Mouse (Mus musculus) spleen, postnatal 10 days (tissue): ENCODE measurements at regions not wholly inside any gene's neighbourhood (a gene's known extent, or its start where the extent isn't known, plus 50 kb on each side); places are given as distances from the start of the nearest gene placed in this dataset.

Source experiments
- DNase-seq, 2 experiments: peaks; one replicate each; pipeline ENCODE4 v3.0.0; 2021 to 2022; ENCODE audit warnings: low spot score in 2 of 2

- DNase-seq = peak in 1 of 2 experiments; percentile 23
Measured at GRCm38 (mm10) chr3:148336091-148336511, 654.3 kb downstream of the Adgrl2 start.

- DNase-seq = no peak
Measured at GRCm38 (mm10) chr3:148335654-148336053, 654.7 kb downstream of the Adgrl2 start.

DNA sequence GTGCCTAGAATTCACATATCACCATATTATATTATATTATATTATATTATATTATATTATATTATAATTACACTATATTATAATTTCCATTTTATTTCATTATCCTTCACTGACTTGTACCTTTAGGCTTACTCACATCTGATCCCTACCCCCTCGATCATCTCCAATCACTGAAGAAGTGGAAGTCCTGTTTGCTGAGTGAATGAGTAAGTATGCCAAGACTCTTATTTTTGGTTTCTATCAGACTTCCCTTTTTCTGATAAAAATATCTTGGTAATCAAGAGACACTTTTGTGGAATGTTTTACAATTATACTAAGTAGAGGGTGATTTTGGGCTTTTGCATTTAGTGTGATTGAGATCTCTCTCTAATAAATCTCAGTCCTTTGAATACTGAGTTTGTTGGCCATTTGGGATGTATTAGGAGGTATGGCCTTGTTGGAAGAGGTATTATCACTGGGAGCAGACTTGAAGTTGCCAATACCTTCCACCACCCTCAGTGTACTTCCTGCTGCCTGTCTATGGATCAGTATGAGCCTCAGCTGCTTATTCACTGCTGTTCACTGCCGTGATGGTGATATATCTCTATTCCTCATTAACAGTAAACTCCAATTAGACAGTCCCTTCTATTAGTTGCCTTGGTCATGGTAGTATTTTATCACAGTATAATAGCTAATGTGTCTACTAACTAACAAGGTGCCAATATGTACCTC lies 665.3 kb downstream of the Adgrl2 start:
- DNase-seq = no peak

DNA sequence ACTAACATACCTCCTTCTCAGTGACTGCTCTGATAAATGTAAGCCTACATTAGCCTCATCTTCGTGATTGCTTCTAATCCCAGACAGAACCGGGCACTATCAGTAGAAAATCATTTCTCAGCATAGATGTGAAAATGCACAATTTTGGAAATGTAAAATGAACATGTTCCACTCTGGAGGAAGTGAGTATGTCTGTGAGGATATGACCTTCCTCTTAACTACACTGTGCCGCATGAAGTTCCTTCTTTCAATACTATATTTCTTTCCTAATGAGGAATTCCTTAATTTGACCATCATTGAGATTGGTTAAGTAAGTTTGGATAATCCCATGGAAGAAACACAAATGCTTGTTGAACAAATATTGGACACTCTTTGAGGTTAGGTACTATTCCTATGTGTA lies 668.5 kb downstream of the Adgrl2 start:
- no peak for DNase-seq

GRCm38 (mm10) chr3:148316198-148316597 lies 674.2 kb downstream of the Adgrl2 start:
- DNase-seq = no peak

- DNase-seq = no peak
Measured at GRCm38 (mm10) chr3:148315286-148315685, 675.1 kb downstream of the Adgrl2 start.

- no peak for DNase-seq
Measured at GRCm38 (mm10) chr3:148295515-148295914, 694.8 kb downstream of the Adgrl2 start.

- DNase-seq = no peak
Measured at GRCm38 (mm10) chr3:148278978-148279377, 711.4 kb downstream of the Adgrl2 start.

- DNase-seq = peak in 1 of 2 experiments; percentile 16
Measured at GRCm38 (mm10) chr3:148272159-148272848, 718.1 kb downstream of the Adgrl2 start.

DNA sequence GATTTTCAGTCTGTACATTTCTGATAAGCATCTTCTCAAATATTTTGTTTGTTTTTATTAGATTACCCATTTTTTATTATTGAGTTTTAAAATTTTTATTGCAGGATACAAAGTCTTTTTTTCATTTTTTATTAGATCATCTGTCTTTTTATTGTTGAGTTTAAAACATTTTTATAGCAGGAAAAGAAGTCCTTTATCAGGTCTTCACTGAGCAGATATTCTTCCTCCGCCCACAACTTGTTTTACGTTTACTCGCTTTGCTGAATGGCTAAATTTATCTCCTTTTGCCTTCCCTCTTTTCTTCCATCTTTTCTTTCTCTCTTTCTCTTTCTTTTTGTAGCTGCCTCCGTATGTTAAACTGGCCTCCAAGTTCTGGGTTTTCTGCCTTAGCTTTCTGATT lies 721.5 kb downstream of the Adgrl2 start:
- no peak for DNase-seq

DNA sequence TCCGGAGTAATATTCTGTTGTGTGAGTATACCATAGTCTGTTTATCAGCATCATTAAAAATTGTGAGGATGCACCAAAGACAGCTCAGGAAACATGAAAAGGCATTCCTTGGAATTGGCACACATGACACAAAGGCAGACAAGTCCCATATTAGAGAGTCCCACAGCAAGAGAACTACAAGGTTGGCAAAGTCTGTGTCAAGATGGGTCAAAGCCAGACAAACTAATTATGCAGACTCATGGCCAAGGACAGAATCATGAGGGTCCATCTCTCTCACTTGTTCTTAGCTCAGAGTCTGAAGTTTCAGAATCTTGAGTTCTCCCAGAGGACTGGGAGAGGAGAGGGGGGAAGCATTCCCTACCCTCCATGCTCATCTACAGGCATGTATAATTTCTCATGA lies 731.1 kb downstream of the Adgrl2 start:
- DNase-seq = no peak

- DNase-seq = peak in 1 of 2 experiments; percentile 14
Measured at GRCm38 (mm10) chr3:148248617-148249016, 741.7 kb downstream of the Adgrl2 start.

- no peak for DNase-seq
Measured at GRCm38 (mm10) chr3:148246786-148247185, 743.6 kb downstream of the Adgrl2 start.

DNA sequence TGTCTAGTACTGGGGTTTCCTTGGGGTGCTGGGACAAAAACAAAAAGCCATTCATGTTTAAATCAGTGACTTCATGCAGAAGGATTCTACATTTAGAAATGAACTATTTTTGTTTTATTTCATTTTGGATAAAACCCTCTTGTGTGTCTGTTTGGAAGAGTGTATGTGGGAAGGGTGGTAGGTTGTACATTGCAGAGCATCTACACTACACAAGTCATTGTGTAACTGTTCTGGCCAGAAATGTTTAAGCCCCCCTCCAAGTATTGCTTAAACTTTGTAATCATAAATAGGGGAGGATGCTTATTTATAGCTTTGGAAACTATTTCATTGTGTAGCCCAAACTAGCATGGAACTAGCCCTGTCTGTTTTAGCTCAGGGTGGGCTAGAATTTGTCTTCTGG lies 752.3 kb downstream of the Adgrl2 start:
- no peak for DNase-seq

DNA sequence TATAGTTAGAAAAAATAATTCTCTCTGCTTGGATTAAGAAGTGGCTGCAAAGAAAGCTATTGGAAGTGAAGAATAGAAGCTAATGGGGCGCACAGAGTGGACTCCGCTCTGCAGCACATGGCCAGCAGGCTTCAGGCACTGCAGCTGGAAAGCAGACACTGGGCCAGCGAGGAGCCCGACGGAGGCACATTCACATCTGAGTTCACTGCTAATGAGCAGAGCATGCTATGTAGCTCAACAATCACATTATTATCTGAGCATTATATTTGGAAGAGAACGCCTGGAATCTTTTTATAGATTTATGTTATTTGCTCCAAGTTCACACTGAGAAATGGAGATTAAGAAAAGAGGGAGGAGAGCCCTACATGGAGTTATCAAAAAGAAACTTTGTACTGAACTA lies 752.8 kb downstream of the Adgrl2 start:
- DNase-seq = no peak

- DNase-seq = no peak
Measured at GRCm38 (mm10) chr3:148233616-148234015, 756.7 kb downstream of the Adgrl2 start.

GRCm38 (mm10) chr3:148229192-148229591 lies 761.2 kb downstream of the Adgrl2 start:
- DNase-seq = no peak

- no peak for DNase-seq
Measured at GRCm38 (mm10) chr3:148228002-148228707, 762.2 kb downstream of the Adgrl2 start.

DNA sequence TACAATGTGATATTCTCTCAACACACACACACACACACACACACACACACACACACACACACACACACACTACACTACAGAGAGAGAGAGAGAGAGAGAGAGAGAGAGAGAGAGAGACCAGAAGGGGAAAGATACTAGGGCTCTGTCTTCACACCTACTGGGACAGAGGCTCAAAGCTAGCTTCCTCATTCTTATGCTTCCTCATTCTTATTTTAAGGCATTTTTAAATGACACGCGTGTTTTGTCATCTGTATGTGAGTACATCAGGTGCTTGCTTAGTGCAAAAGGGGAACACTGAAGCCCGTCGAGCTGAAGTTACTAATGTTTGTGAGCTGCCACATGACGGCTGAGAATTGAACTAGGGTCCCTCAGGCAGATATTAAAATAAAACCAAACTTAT lies 769.5 kb downstream of the Adgrl2 start:
- no peak for DNase-seq

DNA sequence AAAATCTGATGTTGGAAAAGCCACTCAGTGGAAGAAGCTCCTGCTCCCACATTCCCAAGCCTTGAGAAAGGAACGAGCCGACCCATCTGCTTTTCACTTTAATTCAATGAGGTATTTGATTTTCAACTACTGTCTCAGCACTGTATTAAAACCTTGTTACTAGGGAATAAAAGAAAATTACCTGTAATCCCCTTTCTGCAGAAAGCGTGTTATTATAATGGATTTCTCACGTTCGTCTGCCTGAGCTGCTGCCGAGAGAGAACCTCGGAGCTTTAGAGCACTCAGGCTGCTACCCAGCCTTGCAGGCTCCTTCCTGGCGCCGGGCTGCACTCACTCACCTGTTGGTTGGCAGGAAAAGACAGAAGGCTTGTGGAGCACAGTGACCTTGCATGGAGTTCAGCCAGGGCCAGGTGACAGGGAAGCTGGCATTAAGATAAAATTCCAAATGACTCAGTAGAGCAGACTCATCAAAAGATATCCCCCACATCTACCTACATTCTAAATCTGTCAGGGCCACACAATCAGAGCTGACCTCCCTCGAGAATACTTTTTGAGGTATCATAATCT lies 770.2 kb downstream of the Adgrl2 start:
- no peak for DNase-seq

DNA sequence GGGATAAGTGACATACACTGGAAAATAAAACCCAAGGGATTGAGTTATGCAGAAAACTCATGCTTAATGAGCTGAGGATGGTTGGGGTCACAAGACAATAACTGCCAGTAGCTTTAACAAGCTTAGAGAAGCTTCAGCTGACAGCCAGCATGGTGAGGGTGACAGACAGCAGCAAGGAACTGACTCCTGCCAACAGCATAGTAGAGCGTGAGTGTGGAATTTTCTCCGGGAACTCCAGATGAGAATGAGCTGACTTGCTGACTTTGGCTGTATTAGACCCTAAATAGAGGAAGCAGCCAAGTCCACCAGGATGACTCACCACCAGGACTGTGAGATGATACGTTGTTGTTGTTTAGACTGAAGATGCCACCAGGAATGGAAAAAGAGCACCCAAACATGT lies 788.2 kb downstream of the Adgrl2 start:
- no peak for DNase-seq

- no peak for DNase-seq
Measured at GRCm38 (mm10) chr3:148186704-148187103, 803.7 kb downstream of the Adgrl2 start.
